Mouse (Mus musculus) urinary bladder, postnatal 14 days (tissue): ENCODE results near the gene Tex21.
A peak's percentile ranks its signal among the peaks of the same experiment; 100 is the strongest.
"Not testable (repeated sequence)": the region's sequence is repeated elsewhere in the genome, so short reads cannot be mapped to it uniquely, and the experiment has no call there.

ENCODE experiments used
- DNase-seq: peaks from one replicate; pipeline ENCODE4 v3.0.0; 2021; ENCODE audit warnings: low spot score

The Tex21 gene

DNA sequence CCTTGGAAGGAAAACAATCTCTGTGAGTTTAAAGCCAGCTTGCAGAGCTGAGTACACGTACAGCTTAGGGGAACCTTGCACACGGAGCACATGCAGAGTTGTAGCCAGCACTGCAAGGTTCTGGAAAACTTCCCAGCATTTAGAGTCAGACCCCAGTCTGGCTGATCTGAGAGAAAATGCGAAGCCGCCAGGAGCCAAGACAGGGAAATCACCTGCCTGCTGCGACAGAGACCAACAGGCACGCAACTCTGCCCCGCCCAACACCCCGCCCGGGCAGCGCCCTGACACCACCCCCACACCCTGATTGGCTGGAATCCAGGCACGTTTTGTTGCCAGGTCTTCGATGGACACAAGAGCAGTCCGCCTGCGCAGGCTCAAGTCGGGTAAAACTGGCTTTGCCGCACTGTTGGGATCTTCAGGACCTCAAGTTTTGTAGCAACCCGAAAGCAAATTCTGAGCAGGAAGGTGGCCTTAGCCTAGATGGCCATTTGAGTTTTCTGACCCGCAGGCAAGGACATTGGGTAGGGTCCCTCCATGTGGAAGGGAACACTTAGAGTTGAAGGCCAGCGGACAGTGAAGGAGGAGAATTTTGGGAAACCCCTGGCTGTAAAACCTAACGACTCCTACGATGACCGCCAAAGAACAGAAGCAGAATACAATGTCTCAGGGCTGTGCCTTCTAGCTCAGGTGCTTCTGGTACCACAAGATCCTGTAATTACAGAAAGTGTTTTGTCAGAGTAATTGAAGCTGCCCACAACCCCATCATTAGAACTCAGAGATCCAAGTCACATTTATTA is 50.4 kb downstream of the Tex21 start:
- peak; percentile 94 for DNase-seq

DNA sequence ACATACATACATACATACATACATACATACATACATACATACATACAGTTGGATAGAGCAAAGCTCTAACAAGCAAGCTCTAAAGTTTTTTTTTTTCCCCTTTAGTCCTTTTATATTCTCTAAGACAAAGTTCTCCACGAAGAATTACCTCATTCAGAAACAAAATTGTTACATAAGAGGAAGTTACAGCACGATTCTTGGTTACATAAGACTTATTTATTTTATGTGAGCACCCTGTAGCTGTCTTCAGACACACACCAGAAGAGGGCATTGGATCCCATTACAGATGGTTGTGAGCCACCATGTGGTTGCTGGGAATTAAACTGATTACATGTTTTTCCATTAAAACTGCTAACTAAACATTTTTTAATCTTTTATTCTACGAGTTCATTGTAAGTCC is 52.0 kb downstream of the Tex21 start:
- DNase-seq: no peak

DNA sequence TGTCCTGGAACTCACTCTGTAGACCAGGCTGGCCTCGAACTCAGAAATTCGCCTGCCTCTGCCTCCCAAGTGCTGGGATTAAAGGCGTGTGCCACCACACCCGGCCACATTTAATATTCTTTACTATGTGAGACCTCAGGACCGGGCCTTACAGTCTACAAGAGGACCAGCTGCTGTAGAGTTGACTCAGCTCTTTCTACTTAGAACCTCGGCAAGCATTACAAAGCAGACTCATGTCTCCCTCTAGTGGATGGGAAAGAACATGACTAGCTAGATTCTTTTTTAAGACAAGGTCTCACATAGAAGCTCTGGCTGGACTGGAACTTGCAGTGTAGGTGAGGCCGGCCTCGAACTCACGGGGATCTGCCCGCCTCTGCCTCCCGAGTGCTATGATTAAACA is 55.6 kb downstream of the Tex21 start:
- peak; percentile 10 for DNase-seq

DNA sequence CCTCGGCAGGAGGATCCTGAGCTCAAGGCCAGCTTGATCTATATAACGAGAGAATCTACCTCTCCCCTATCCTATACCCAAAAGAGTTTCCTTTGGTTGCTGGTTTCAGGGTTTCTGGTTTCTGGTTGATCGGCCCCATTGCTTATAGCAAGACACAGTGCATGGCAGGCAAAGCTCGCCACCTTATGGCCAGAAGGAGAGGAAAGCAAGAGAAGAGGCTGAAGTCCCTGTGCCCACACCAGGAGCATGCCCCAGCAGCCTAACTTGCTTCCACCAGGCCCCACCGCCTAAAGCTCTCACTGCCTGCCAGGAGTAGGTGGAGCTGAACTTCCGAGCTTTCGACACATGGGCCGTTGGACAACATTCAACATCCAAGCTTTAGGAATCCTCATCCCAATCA is 58.7 kb downstream of the Tex21 start:
- DNase-seq: peak; percentile 47

DNA sequence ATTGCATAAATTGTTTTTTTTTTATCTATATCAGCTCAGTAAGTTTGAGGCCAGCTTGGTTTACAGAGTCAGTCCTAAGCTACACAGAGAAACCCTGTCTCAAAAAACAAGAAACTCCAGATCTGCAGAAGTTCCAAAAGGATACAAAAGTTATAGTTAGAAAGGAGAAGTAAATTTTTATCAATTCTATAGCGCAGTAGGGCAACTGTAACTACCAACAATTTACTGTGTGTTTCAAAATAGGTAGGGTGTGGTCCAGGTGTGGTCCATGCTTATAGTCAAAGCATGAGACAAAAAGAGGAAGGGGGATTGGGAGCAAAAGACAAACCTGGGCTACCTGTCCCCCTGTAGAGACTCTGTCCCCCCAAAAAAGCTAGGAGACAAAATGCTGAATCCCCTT is 60.1 kb downstream of the Tex21 start:
- DNase-seq: no peak

DNA sequence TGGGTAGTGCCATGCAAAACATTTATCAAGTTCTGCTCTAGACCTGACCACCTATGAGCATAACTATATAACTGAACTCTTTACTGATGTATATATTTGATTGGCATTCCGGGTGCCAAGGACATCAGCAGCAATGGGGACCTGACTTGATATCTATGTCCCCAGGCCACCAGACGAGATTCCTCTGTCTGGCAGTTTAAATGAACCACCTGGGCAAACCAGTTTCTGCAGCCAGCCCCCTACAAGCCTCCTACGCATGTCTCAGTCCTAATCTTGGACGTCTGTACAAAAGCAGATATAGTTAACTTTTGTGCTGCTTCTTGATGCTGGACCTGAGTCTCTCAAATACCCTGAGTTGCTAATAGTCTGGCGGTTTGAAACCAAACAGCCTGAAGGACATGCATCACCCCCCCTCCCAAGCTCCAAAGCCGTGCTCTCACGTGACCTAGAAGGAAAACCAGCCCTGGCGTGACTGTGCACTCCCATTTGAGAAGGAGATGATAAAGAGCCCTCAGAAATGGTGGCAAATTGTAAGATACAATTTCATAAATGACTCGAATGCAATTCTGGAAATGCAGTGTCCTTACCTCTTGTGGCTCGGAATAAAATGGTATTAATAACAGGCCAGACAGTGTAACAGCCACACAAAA is 61.3 kb downstream of the Tex21 start:
- DNase-seq: no peak

DNA sequence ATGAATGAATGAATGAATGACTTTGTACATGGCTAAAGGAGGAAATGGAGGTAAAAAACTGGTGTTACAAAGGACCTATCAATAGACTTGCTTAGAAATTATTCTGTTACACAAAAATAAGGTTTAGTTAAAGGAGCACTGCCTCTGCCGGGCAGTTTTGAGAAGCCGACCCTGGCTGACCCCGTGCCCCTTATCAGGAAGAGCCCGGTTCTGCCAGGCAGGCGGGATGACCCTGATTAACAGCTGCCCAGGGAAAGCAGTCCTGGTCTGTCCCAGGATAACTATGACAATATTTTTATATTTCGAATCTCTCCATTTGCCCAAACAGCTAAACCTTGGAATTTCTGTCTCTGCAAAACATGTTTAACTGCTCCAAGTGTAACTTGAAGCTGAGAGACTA is 62.3 kb downstream of the Tex21 start:
- DNase-seq: no peak

DNA sequence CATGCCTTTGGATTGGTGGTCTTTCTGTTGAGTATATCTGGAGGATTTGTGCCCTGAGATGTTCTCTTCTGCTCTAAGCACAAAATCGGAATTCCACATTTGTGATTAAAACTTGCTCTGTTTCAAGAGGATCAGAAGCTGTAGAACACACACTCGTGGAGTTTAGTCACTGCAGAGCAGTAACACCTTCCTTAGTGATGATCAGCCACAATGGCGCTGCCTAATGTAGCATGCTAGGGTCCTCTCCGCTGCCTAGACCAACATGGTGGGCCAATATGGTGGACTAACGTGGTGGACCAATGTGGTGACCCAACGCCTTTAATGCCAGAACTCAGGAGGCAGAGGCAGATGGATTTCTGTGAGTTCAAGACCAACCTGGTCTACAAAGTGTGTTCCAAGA is 63.7 kb downstream of the Tex21 start:
- no peak for DNase-seq

DNA sequence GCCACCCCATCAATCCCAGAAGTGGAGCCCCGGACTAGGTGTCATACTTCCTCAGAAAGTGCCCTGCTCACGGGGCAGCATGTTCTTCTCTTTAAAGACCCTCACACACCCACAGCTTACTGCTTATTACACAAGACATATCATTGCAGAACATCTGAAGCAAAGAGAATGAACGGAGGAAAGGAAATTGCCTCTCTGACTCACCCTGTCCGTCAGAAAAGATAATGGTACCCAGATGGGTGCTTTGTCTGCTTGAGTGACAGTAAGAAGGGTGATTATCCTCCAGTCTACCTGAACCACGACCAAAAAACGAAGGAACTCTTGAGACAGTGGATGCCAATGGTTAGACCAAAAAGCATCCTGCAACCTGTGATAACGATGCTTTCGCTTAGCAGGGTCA is 65.1 kb downstream of the Tex21 start:
- no peak for DNase-seq

DNA sequence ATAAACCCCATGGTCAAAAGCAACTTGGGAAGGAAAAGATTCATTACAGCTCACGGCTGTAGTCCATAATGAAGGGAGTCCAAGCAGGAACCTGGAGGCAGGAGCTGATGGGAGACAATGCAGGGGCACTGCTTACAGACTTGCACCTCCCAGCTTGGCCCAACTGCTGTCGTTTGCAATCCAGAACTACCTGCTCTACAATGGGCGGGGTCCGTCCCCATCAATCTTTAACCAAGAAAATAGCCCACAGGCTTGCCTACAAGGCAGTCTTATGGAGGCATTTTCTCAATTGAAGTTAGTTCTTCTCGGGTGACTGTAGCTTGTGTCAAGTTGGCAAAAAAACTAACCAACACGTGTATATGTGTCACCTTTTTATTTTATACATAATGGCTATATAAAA is 66.1 kb downstream of the Tex21 start:
- DNase-seq: no peak

DNA sequence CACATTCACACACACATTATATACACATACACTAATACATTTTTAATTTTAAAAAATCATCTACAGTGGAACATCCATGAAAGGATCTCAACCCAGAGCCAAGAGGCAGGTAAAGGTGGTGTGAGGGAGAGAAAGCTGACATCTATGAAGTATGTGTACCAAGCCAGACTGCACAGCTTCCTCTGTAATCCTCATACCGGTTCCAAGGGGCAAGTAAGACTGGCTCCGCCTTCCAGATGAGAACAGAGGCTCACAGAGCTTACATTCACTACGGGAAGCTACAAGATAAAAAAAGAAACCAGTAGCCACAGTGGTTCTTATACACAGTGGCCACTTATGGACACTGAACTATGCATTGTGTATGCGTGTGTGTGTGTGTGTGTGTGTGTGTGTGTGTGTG is 67.0 kb downstream of the Tex21 start:
- DNase-seq: no peak

DNA sequence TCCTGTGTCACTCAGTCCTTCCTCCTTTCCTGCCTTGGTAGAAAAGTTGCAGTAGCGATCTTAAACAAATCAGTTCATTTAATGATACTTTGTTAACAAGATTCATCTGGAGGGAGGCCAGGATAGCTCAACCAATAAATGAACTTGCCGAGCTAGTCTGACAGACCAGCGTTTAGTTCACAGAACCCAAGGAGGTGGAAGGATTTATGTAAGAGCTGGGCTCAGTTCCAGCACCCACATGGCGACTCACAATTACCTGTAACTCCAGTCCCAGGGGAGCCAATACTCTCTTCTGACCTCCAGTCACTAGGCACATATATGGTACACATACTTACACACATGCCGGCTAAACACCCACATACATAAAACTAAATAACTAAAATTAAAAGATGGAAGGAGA is 67.5 kb downstream of the Tex21 start:
- peak; percentile 46 for DNase-seq

DNA sequence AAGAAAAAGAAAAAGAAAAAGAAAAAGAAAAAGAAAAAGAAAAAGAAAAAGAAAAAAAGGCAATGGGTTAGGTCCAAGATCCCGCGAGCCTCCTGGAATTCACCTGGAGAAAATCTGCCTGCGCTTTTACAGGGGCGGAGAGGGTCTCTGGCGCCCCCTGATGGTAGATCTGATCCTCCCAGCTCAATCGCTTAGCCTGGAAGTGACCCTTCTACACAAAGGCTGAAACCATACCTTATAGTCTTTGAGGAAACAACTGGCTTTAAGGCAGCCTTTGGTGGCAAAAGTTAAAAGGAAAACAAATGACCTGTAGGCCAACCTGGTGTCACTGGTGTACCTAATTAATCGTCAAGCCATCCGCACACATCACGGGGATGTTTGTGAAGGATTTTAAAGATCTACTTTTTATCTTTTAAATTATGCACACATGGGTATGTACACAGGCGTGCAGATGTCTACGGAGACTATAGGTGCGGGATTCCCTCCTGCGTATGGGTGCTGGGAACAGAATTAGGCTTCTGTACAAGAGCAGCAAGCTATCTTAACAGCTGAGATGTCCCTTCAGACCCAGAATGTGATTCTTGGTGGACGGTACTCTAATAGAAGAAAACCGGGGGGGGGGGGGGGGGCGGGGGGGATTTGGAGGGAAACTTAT is 68.6 kb downstream of the Tex21 start:
- peak; percentile 73 for DNase-seq

DNA sequence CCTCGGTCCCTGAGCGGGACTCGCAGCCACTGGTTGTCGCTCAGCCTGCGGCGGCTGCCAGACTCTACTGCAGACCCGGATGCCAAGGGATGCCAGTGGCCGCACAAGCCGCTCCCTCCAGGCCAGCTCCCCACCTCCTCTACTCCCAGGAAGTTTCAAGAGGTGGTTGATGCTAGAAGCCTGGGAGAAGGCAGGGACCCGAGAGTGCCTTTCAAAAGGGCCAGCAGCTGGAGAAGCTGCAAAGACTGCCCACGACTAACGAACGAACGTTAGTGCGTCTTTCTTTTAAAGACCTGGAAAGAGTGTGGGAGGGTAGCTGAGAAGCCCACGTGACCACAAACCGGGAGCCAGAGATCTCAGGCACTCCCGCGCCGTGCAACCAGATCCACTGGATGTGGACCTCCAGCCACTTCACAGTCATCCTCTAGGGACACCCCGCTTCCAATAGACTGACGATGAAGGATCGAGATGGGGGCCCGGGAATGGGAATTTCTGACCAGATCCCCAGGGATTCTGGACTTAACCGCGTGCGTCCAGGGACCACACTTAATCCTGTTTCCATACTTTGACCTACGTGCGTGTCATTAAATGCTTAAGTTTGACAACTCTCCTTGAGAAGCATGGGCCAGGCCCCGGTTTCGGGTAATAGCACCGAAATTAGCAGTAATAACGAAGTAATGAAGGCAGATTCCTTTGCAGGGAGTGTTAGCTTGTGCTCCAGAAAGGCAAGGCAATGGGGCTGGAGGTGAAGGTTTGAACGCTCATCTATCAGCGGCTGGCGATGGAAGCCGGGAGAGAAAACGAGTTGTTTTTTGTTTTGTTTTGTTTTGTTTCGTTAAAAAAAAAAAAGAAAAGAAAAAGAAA is 69.3 kb downstream of the Tex21 start, which contains the start of gene Esr2:
Esr2 (minus strand) TSS at position 260 of the 864 bp plus-strand sequence.
- peak; percentile 16 for DNase-seq

DNA sequence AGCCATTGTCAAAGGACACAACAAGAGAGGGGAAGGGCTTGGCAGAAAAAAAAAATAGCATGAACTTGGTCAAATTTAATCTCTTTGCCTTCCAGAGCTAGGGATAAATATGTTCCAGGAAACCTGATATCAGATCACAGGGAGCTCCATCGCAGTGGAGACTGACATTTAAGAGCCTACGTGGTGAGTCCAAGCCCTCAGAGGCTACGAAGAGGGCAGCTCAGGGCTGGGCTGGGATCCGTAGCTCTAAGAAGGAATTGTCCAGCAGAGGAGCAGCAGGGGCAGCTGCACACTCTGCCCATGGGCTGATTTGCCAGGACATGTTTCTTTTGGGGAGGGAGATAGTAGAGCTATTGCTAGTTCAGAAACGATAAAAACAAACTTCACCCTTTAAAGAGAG is 80.9 kb downstream of the Tex21 start:
- DNase-seq: no peak

DNA sequence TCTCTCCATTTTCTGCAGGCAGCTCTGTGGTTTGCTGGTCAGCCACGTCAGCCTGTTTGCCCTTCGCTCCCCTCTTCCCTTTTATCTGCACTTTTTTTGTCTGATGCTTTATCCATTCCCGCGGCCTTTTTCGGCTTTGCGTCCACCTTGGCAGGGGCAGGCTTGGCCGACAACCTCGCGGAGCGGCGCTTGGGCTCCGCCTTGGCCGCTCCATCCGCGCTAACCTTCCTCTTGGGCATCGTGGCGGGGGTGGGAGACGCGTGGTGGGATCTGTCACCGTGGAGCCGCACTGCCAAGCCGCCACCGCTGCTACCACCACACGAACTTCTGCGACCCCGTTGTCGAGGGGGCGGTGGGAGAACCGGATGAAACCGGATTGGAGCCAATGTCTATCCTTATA is 94.2 kb downstream of the Tex21 start:
- not testable (repeated sequence) for DNase-seq
